Mouse (Mus musculus) myocyte (in vitro differentiated cells): Measurements from ENCODE around the gene Zswim3. TPM values are rescaled to one million over a fixed set of nuclear protein-coding genes. Genes with fewer than 3 reads are reported as not detected.

Source experiments
- H3K27me3 ChIP-seq: one replicate; pipeline ENCODE4 v1.6.1; 2011; ENCODE audit not compliant: control insufficient read depth, insufficient read depth, insufficient read length
- H3K36me3 ChIP-seq: one replicate; pipeline ENCODE4 v1.6.1; 2011; ENCODE audit not compliant: control insufficient read depth, insufficient read depth
- H3K4me2 ChIP-seq: one replicate; pipeline ENCODE4 v1.6.1; 2011; ENCODE audit warnings: low read depth, control low read depth
- H3K4me3 ChIP-seq: one replicate; pipeline ENCODE4 v1.5.1; 2011; ENCODE audit warnings: mild to moderate bottlenecking, control low read depth, moderate library complexity
- H3K79me2 ChIP-seq: one replicate; pipeline ENCODE4 v1.6.1; 2011; ENCODE audit not compliant: control insufficient read depth, insufficient read depth
- H3ac ChIP-seq: one replicate; pipeline ENCODE4 v1.6.1; 2011; ENCODE audit not compliant: control insufficient read depth, insufficient read length
- CEBPB ChIP-seq: IDR thresholded peaks from 2 replicates; pipeline ENCODE4 v1.6.1; 2011; ENCODE audit warnings: mild to moderate bottlenecking, moderate library complexity; ENCODE audit not compliant: poor library complexity, insufficient read depth, severe bottlenecking
- E2F4 ChIP-seq: IDR thresholded peaks from one replicate; pipeline ENCODE4 v1.6.1; 2011; ENCODE audit warnings: mild to moderate bottlenecking, control low read depth, moderate library complexity; ENCODE audit not compliant: insufficient read depth
- MAX ChIP-seq: IDR thresholded peaks from one replicate; pipeline ENCODE4 v1.6.1; 2011; ENCODE audit warnings: low read depth, mild to moderate bottlenecking, control low read depth
- MYOD1 ChIP-seq, 3 experiments: IDR thresholded peaks; one replicate each; pipeline ENCODE4 v1.6.1; 2011; ENCODE audit warnings: control low read depth in 2 of 3, low read depth in 2 of 3, mild to moderate bottlenecking in 2 of 3, moderate library complexity in 1 of 3; ENCODE audit not compliant: insufficient read length in 2 of 3, control insufficient read depth in 1 of 3
- MYOG ChIP-seq, 3 experiments: IDR thresholded peaks; one replicate each; pipeline ENCODE4 v1.6.1; 2011; ENCODE audit warnings: control low read depth in 2 of 3, low read depth in 2 of 3, mild to moderate bottlenecking in 2 of 3; ENCODE audit not compliant: insufficient read length in 2 of 3, control insufficient read depth in 1 of 3, insufficient read depth in 1 of 3
- POLR2A ChIP-seq: IDR thresholded peaks from one replicate; pipeline ENCODE4 v1.6.1; 2011; ENCODE audit warnings: low read depth, mild to moderate bottlenecking, control low read depth, moderate library complexity; ENCODE audit not compliant: insufficient read length
- POLR2AphosphoS2 ChIP-seq: IDR thresholded peaks from one replicate; pipeline ENCODE4 v1.6.1; 2011; ENCODE audit warnings: low read depth, control low read depth; ENCODE audit not compliant: insufficient read length
- REST ChIP-seq: IDR thresholded peaks from one replicate; pipeline ENCODE4 v1.6.1; 2011; ENCODE audit warnings: mild to moderate bottlenecking, control low read depth, moderate library complexity; ENCODE audit not compliant: insufficient read depth, insufficient read length
- SRF ChIP-seq: IDR thresholded peaks from one replicate; pipeline ENCODE4 v1.6.1; 2011; ENCODE audit warnings: low read depth; ENCODE audit not compliant: control insufficient read depth, insufficient read length
- TCF12 ChIP-seq: IDR thresholded peaks from one replicate; pipeline ENCODE4 v1.6.1; 2011; ENCODE audit warnings: mild to moderate bottlenecking, control low read depth; ENCODE audit not compliant: poor library complexity, insufficient read depth, severe bottlenecking
- TCF3 ChIP-seq: IDR thresholded peaks from one replicate; pipeline ENCODE4 v1.6.1; 2011; ENCODE audit warnings: low read depth, control low read depth; ENCODE audit not compliant: insufficient read length
- USF1 ChIP-seq: IDR thresholded peaks from one replicate; pipeline ENCODE4 v1.6.1; 2011; ENCODE audit warnings: low read depth, mild to moderate bottlenecking, control low read depth, moderate library complexity
- polyA plus RNA-seq: library from polyadenylated mRNA; unstranded; fragments of >200 nt; fragmentation: generic; extraction: Trizol; gene quantifications from one replicate; pipeline ENCODE4 v1.2.1, GENCODE M21; 2012; ENCODE audit warnings: missing spikeins

Gene Zswim3
- polyA plus RNA-seq, 1 experiment, result 3.3 TPM

- H3K27me3 ChIP-seq, result no peaks in the 10 kb centered on the region
- H3ac ChIP-seq, result no peak overlapping the region
- TF ChIP-seq POLR2A, result no peak
- no peak for TF ChIP-seq TCF12
- no peak for TF ChIP-seq MYOD1 (IDR thresholded peaks at IDR 0.05; ENCODE audit: control insufficient read depth in 1 of 3, insufficient read length in 2 of 3, low read depth in 2 of 3)
- TF ChIP-seq USF1, result no peak
- no peak for TF ChIP-seq POLR2AphosphoS2
- no peak for TF ChIP-seq CEBPB
- no peak for TF ChIP-seq MAX
- TF ChIP-seq TCF3, result no peak
- TF ChIP-seq MYOG (IDR thresholded peaks at IDR 0.05; ENCODE audit: control insufficient read depth in 1 of 3, insufficient read depth in 1 of 3, insufficient read length in 2 of 3, low read depth in 2 of 3), result no peak
- TF ChIP-seq E2F4, result no peak
- TF ChIP-seq REST, result no peak
- TF ChIP-seq SRF, result no peak
- H3K4me2 ChIP-seq, result peak overlapping the region; percentile 76
- H3K79me2 ChIP-seq, result peaks cover 15% of the 10 kb centered on the region
- H3K36me3 ChIP-seq, result peaks cover 5% of the 10 kb centered on the region
- H3K4me3 ChIP-seq, result peak overlapping the region; percentile 74
Measured at GRCm38 (mm10) chr2:164823181-164823585, 18.3 kb downstream of the Zswim3 start.

GRCm38 (mm10) chr2:164823969-164824368, 19.1 kb downstream of the Zswim3 start:
- H3K4me2 ChIP-seq, result peak overlapping the region; percentile 76
- H3K79me2 ChIP-seq, result peaks cover 15% of the 10 kb centered on the region
- TF ChIP-seq SRF, result no peak
- TF ChIP-seq USF1, result no peak
- TF ChIP-seq TCF12, result no peak
- no peak for TF ChIP-seq E2F4
- no peak for TF ChIP-seq POLR2AphosphoS2
- no peak for TF ChIP-seq POLR2A
- TF ChIP-seq REST, result no peak
- TF ChIP-seq TCF3, result no peak
- TF ChIP-seq MYOG (IDR thresholded peaks at IDR 0.05; ENCODE audit: control insufficient read depth in 1 of 3, insufficient read depth in 1 of 3, insufficient read length in 2 of 3, low read depth in 2 of 3), result no peak
- no peak for TF ChIP-seq MYOD1 (IDR thresholded peaks at IDR 0.05; ENCODE audit: control insufficient read depth in 1 of 3, insufficient read length in 2 of 3, low read depth in 2 of 3)
- TF ChIP-seq CEBPB, result no peak
- TF ChIP-seq MAX, result no peak
- peaks cover 5% of the 10 kb centered on the region for H3K36me3 ChIP-seq
- H3K27me3 ChIP-seq, result no peaks in the 10 kb centered on the region
- no peak overlapping the region for H3ac ChIP-seq
- peak overlapping the region; percentile 74 for H3K4me3 ChIP-seq

- Histone ChIP-seq H3K4me3 (no peak overlapping the region), H3K27me3 (no peaks in the 10 kb centered on the region), H3K36me3 (peaks cover 5% of the 10 kb centered on the region), H3K79me2 (peaks cover 15% of the 10 kb centered on the region), H3K4me2 (no peak overlapping the region), H3ac (no peak overlapping the region)
- TF ChIP-seq USF1, result no peak
- peak; percentile 2 for TF ChIP-seq POLR2AphosphoS2
Measured at GRCm38 (mm10) chr2:164825521-164825920, 20.6 kb downstream of the Zswim3 start.

- H3K79me2 ChIP-seq, result peaks cover 15% of the 10 kb centered on the region
- TF ChIP-seq MAX, result no peak
- no peak for TF ChIP-seq MYOG (IDR thresholded peaks at IDR 0.05; ENCODE audit: control insufficient read depth in 1 of 3, insufficient read depth in 1 of 3, insufficient read length in 2 of 3, low read depth in 2 of 3)
- TF ChIP-seq TCF3, result no peak
- no peak for TF ChIP-seq CEBPB
- no peak for TF ChIP-seq POLR2AphosphoS2
- TF ChIP-seq E2F4, result no peak
- no peak for TF ChIP-seq MYOD1 (IDR thresholded peaks at IDR 0.05; ENCODE audit: control insufficient read depth in 1 of 3, insufficient read length in 2 of 3, low read depth in 2 of 3)
- TF ChIP-seq USF1, result no peak
- no peak for TF ChIP-seq POLR2A
- peaks cover 5% of the 10 kb centered on the region for H3K36me3 ChIP-seq
Measured at GRCm38 (mm10) chr2:164827146-164827850, 22.4 kb downstream of the Zswim3 start.

GRCm38 (mm10) chr2:164828437-164828836, 23.5 kb downstream of the Zswim3 start, which contains the start of gene Spata25:
Spata25 (minus strand) TSS chr2:164828537.
- Histone ChIP-seq H3ac (no peak within 1 kb of the TSS), H3K4me2 (no peak within 1 kb of the TSS), H3K36me3 (peaks cover 5% of the 10 kb centered on the region), H3K27me3 (no peaks in the 10 kb centered on the region), H3K4me3 (no peak within 1 kb of the TSS), H3K79me2 (peaks cover 15% of the 10 kb centered on the region)
- TF ChIP-seq MYOD1 (IDR thresholded peaks at IDR 0.05; ENCODE audit: control insufficient read depth in 1 of 3, insufficient read length in 2 of 3, low read depth in 2 of 3) (no peak), SRF (no peak), E2F4 (no peak), REST (no peak), TCF3 (no peak), POLR2AphosphoS2 (no peak), MAX (no peak), MYOG (IDR thresholded peaks at IDR 0.05; ENCODE audit: control insufficient read depth in 1 of 3, insufficient read depth in 1 of 3, insufficient read length in 2 of 3, low read depth in 2 of 3) (no peak), CEBPB (no peak), TCF12 (no peak), POLR2A (no peak), USF1 (no peak)

More at GRCm38 (mm10) chr2:164827146-164827850, 22.4 kb downstream of the Zswim3 start:
- no peaks in the 10 kb centered on the region for H3K27me3 ChIP-seq
- H3K4me3 ChIP-seq, result no peak overlapping the region
- no peak overlapping the region for H3ac ChIP-seq
- H3K4me2 ChIP-seq, result no peak overlapping the region
